Mouse (Mus musculus): ENCODE data around the gene Ntn5. TPM values are rescaled to one million over a fixed set of nuclear protein-coding genes. Genes with fewer than 3 reads are reported as not detected.
A peak's percentile ranks its signal among the peaks of the same experiment; 100 is the strongest.

The Ntn5 gene
- polyA plus RNA-seq, 1 experiment from 2014 or later, result 0.88 TPM

DNA sequence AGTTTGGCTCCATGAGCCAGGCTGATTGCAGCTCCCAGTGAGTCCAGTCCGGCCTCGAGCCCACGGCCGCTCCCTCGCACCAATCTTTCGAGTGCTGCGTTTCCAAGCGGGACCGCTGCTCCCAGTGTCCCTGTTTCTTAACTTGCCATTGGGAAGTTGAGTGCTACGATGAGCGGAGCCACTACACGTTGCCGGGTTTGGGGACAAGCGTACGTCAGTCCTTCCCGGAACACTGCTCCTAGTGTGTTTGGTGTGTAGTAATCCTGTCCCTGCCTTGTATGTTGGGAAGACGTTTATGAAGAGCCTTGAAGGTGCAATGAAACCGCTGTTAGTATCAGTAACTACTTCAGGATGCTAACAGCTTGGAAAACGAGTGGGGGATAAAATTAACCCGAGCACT is 34.5 kb downstream of the Ntn5 start:
- peaks cover 45% of the 10 kb centered on the region for H3K4me1 ChIP-seq
- WGBS, result under 1% methylated on average over 20 of the region's 20 CpGs
- peak overlapping the region; percentile 88 for H3K27ac ChIP-seq
- ATAC-seq (replicated peaks), result no peak
- H3K4me3 ChIP-seq, result peak overlapping the region; percentile 65
- peaks cover 21% of the 10 kb centered on the region for H3K36me3 ChIP-seq (replicated peaks)
- no peaks in the 10 kb centered on the region for H3K9me3 ChIP-seq
- H3K27me3 ChIP-seq (replicated peaks), result no peaks in the 10 kb centered on the region
- H3K4me2 ChIP-seq, result peak overlapping the region; percentile 83
- H3K9ac ChIP-seq, result peak overlapping the region; percentile 73

DNA sequence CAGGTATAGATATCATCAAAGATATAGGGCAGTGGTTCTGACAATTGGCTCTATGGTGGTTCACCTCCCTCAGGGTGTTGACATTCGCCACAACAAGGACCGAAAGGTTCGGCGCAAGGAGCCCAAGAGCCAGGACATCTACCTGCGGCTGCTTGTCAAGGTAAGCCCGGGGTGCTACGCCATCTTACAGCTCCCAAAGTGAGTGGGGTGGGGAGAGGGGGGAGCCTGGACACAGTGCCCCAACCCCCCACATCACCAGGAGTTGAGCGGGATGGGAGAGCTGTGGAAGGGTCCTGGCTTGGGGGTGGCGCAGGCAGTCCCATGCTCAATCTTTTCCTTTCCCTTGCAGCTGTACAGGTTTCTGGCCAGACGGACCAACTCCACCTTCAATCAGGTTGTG is 35.4 kb downstream of the Ntn5 start:
- H3K4me2 ChIP-seq, result peak overlapping the region; percentile 83
- no peaks in the 10 kb centered on the region for H3K9me3 ChIP-seq
- WGBS, result 86% methylated on average over 10 of the region's 10 CpGs
- peak overlapping the region; percentile 65 for H3K4me3 ChIP-seq
- H3K9ac ChIP-seq, result peak overlapping the region; percentile 73
- no peaks in the 10 kb centered on the region for H3K27me3 ChIP-seq (replicated peaks)
- peaks cover 43% of the 10 kb centered on the region for H3K4me1 ChIP-seq
- H3K36me3 ChIP-seq (replicated peaks), result peaks cover 27% of the 10 kb centered on the region
- no peak for ATAC-seq (replicated peaks)
- H3K27ac ChIP-seq, result no peak overlapping the region

DNA sequence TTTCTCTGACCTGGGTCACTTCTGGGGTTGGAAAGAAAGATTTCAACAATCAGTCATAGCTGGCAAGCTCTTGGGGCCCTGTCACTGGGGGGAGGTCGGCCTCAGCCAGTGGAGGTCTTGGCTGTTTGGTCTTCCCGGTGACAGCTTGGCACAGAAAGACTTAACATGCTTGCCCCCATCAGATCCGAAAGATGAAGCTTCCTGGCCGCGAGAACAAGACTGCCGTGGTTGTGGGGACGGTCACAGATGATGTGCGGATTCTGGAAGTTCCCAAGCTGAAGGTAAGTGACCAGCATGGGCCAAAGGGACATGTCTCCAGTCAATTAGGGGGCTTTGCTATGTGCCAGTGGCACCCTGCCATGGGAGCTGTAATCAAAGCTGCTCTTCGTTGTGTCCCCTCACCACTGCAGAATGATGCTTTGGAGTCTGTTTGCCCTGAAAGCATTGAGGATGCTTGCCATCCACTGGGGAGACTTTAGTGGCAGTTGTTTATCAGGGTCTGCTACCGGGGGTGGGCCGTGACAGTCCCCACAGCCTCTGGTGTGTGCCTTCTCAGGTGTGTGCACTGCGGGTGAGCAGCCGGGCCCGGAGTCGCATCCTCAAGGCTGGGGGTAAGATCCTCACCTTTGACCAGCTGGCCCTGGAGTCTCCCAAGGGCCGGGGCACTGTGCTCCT is 36.1 kb downstream of the Ntn5 start:
- Histone ChIP-seq H3K36me3 (replicated peaks) (peaks cover 27% of the 10 kb centered on the region), H3K9me3 (no peaks in the 10 kb centered on the region), H3K27me3 (replicated peaks) (no peaks in the 10 kb centered on the region), H3K4me3 (no peak overlapping the region), H3K9ac (no peak overlapping the region; the same call in 1 of the 2 replicates), H3K4me2 (peak overlapping the region; percentile 83; the same call in 1 of the 2 replicates), H3K4me1 (peaks cover 37% of the 10 kb centered on the region), H3K27ac (no peak overlapping the region)
- 89% methylated on average over 16 of the region's 16 CpGs for WGBS
- no peak for ATAC-seq (replicated peaks)

DNA sequence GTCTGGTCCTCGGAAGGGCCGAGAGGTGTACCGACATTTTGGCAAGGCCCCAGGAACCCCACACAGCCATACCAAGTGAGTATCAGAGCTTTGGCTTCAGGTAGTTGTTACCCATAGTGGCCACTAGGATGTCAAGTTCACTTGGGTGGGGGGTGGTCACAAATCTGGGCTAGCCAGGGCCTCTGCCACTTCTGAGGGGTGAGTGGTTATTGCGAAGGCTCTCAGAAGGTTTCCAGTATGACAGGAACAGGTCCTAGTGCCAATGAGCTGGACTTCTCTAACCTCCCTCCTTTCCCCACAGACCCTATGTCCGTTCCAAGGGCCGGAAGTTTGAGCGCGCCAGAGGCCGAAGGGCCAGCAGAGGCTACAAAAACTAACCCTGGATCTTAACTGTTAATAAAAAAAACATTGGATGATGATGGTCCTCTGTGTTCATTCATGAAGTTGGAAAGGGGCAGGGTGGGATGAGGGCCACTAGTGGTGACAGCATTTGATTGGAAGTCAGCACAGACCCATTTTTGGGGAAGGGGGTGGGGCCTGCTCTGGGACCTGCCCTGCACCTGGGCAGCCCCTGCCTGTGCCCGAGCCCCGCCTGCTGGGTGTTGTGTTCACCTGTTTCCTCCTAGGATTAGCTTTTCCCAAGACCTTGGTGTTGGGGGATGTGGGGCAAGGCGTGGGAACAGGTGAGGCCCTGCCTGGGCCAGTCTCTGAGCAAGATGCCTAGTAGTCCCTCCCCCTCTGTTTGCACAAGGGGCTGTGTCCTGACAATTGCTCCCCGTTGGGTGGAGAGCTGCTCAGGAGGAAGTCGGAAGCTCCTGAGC is 36.8 kb downstream of the Ntn5 start, which contains the start of gene Fam83e:
Gene Fam83e (plus strand): TSS at position 800 of the 821 bp plus-strand sequence.
- H3K9ac ChIP-seq, result no peak within 1 kb of the TSS
- no peak within 1 kb of the TSS for H3K27ac ChIP-seq
- peaks cover 33% of the 10 kb centered on the region for H3K4me1 ChIP-seq
- no peak within 1 kb of the TSS for H3K4me2 ChIP-seq
- H3K27me3 ChIP-seq (replicated peaks), result no peaks in the 10 kb centered on the region
- H3K4me3 ChIP-seq, result no peak within 1 kb of the TSS
- 87% methylated on average over 14 of the region's 14 CpGs for WGBS
- no peaks in the 10 kb centered on the region for H3K9me3 ChIP-seq
- H3K36me3 ChIP-seq (replicated peaks), result peaks cover 27% of the 10 kb centered on the region
- ATAC-seq (replicated peaks), result no peak

DNA sequence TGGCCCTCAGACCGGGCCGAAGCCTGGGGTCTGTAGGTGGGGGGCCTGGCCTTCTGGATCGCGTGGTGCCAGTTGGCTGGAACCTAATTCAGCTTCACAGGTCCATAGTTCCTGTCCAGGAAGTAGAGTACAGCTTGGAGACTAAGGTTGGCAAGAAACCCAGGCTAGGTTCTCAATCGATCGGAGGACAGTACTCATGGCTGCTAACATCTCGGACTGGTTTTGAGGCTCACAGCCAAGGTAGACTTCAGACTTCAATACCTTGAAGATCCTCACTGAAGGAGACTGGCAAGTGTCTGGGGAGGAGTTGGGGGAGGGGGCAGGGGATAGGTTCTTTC is 37.4 kb downstream of the Ntn5 start:
- 82% methylated on average over 7 of the region's 7 CpGs for WGBS
- Histone ChIP-seq H3K36me3 (replicated peaks) (peaks cover 27% of the 10 kb centered on the region), H3K4me1 (peaks cover 27% of the 10 kb centered on the region), H3K4me3 (no peak overlapping the region), H3K9ac (no peak overlapping the region), H3K27ac (no peak overlapping the region), H3K4me2 (no peak overlapping the region), H3K27me3 (replicated peaks) (no peaks in the 10 kb centered on the region), H3K9me3 (no peaks in the 10 kb centered on the region)
- no peak for ATAC-seq (replicated peaks)

DNA sequence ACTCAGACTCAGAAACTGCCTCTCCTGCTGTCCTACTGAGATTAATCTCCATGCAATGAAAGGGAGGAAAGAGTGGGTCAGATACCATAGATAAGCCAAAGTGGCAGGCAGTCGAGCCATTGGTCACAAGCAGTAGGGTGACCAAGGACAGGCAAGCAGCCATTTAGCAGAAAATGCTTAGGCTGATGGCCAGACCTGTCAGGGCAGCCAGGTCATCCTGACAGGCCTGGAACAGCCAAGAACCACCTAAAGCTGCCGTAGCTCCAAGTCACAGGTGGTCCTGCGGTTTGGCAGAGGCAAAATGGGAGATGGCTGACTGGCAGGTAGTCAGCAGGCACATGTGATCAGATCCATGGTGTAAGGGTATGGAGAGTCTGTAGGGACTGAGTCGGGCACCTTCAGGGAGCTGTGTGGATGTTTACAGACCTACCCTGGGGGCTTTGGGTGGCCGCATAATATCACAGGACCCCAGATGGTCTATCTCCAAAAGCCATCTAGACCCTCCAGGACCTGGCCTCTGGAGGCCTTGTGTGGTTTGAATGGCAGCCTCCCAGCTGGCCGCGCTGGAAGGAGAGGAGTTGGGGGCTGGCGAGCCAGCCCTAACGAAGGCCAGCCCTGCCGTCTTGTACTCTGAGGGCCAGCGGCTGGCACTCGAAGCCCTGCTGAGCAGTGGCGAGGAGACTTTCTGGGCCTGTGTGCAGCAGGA is 38.0 kb downstream of the Ntn5 start:
- Histone ChIP-seq H3K36me3 (replicated peaks) (peaks cover 27% of the 10 kb centered on the region), H3K9ac (no peak overlapping the region), H3K27me3 (replicated peaks) (no peaks in the 10 kb centered on the region), H3K27ac (no peak overlapping the region), H3K4me1 (peaks cover 21% of the 10 kb centered on the region), H3K4me2 (no peak overlapping the region), H3K9me3 (no peaks in the 10 kb centered on the region), H3K4me3 (no peak overlapping the region)
- ATAC-seq (replicated peaks), result no peak
- WGBS, result 64% methylated on average over 13 of the region's 13 CpGs

DNA sequence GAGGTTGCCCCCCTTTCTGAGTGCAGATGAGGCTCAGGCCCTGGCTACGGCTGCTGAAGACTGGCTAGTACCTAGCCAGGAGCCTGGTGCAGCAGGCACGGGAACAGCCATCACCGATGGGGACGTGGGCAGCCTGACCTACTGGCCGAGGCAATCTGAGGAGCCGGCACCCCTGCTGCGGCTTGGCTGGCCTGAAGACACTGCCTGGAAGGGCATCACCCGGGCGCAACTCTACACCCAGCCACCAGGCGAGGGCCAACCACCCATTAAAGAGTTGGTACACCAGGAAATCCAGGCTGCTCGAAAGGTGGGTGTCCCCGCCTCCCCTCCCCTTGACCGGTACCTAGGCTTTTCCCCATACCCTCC is 38.5 kb downstream of the Ntn5 start:
- Histone ChIP-seq H3K9ac (no peak overlapping the region), H3K36me3 (replicated peaks) (peaks cover 27% of the 10 kb centered on the region), H3K4me1 (peaks cover 16% of the 10 kb centered on the region), H3K27ac (no peak overlapping the region), H3K27me3 (replicated peaks) (no peaks in the 10 kb centered on the region), H3K9me3 (no peaks in the 10 kb centered on the region), H3K4me2 (no peak overlapping the region), H3K4me3 (no peak overlapping the region)
- ATAC-seq (replicated peaks), result no peak
- WGBS, result 86% methylated on average over 13 of the region's 13 CpGs

DNA sequence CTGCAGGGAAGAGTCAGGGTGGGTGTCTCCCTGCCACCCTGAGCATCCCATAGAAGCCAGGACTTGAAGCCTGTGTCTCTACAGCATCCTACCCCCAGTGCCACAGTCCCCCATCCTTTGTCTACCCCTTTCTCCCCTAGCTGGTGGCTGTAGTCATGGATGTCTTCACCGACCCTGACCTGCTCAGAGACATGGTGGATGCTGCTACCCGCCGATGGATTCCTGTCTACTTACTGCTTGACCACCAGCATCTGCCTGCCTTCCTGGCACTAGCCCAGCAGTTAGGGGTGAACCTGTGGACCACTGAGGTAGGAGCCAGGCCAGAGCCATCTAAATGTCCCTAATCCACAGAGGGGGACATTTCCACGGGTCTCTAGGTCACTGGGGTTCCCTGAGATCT is 39.5 kb downstream of the Ntn5 start:
- peaks cover 15% of the 10 kb centered on the region for H3K4me1 ChIP-seq
- H3K4me2 ChIP-seq, result no peak overlapping the region
- H3K27me3 ChIP-seq (replicated peaks), result no peaks in the 10 kb centered on the region
- H3K36me3 ChIP-seq (replicated peaks), result peaks cover 27% of the 10 kb centered on the region
- H3K9ac ChIP-seq, result no peak overlapping the region
- H3K9me3 ChIP-seq, result no peaks in the 10 kb centered on the region
- no peak for ATAC-seq (replicated peaks)
- no peak overlapping the region for H3K27ac ChIP-seq
- 91% methylated on average over 4 of the region's 4 CpGs for WGBS
- no peak overlapping the region for H3K4me3 ChIP-seq

DNA sequence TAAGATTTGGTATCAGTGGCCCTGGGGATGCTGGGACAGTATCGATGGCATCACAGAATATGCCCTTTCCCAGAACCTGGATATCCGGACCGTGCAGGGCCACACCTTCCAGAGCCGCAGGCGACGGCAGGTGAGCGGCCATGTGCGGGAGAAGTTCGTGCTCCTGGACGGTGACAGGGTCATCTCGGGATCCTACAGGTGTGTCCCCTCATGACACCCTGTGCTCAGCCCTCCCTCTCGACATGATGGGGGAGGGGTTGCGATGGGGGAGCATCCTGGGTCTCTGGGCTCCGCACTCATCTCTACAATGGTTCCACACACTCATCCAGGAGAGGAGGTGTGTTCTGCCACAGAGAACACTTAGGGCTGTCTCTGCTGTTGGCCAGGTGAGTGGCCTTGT is 40.0 kb downstream of the Ntn5 start:
- Histone ChIP-seq H3K9me3 (no peaks in the 10 kb centered on the region), H3K9ac (no peak overlapping the region), H3K4me1 (peaks cover 12% of the 10 kb centered on the region), H3K27ac (no peak overlapping the region), H3K4me3 (no peak overlapping the region), H3K4me2 (no peak overlapping the region), H3K27me3 (replicated peaks) (no peaks in the 10 kb centered on the region), H3K36me3 (replicated peaks) (peaks cover 27% of the 10 kb centered on the region)
- ATAC-seq (replicated peaks), result no peak
- 96% methylated on average over 14 of the region's 14 CpGs for WGBS

DNA sequence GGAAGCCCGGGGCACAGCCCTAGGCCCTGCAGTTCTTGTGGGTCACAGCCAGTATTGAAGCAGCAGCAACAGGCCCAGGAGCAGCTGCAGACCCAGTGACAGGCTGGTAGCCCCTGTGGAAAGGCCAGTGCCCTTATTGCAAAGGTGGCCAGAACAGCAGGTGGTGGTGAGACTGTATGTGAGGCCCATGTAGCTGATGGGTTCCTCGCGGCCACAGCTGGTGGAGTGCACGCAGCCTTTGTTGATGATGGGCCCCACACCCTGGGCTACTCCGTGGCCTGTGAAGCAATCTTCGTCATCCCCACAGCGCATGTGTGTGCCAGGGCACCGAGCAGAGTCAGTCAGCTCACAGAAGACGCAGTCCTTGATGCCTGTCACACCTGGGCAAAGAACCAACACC is 41.3 kb downstream of the Ntn5 start:
- ATAC-seq (replicated peaks), result no peak
- Histone ChIP-seq H3K9ac (no peak overlapping the region), H3K36me3 (replicated peaks) (peaks cover 20% of the 10 kb centered on the region), H3K4me3 (no peak overlapping the region), H3K4me1 (no peaks in the 10 kb centered on the region), H3K4me2 (no peak overlapping the region), H3K27ac (no peak overlapping the region), H3K9me3 (no peaks in the 10 kb centered on the region), H3K27me3 (replicated peaks) (no peaks in the 10 kb centered on the region)
- 91% methylated on average over 9 of the region's 9 CpGs for WGBS

DNA sequence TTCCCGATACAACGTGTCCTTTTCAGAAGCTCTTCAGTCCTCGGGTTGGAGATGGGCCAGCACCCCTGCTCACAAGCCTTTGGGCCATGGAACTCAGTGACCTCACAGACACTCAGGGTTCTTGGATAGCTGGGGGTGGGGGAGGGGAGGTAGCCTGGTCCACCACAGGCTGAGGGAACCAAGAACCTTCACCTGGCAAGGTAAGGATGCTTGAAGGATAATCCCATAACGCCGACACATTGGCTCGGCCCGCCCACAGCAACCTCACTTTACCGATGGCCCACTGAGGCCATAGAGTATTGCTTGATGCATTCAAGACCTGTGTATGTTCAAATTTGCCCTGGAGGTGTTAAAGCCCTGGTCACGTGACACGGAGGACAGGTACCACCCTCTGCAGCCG is 41.9 kb downstream of the Ntn5 start, which contains the start of gene Spaca4:
Gene Spaca4 (minus strand): TSS at position 101 of the 400 bp plus-strand sequence.
- no peaks in the 10 kb centered on the region for H3K9me3 ChIP-seq
- H3K9ac ChIP-seq, result no peak within 1 kb of the TSS
- no peaks in the 10 kb centered on the region for H3K4me1 ChIP-seq
- H3K27me3 ChIP-seq (replicated peaks), result no peaks in the 10 kb centered on the region
- H3K4me3 ChIP-seq, result no peak within 1 kb of the TSS
- 94% methylated on average over 11 of the region's 11 CpGs for WGBS
- peaks cover 16% of the 10 kb centered on the region for H3K36me3 ChIP-seq (replicated peaks)
- no peak within 1 kb of the TSS for H3K4me2 ChIP-seq
- no peak for ATAC-seq (replicated peaks)
- no peak within 1 kb of the TSS for H3K27ac ChIP-seq

DNA sequence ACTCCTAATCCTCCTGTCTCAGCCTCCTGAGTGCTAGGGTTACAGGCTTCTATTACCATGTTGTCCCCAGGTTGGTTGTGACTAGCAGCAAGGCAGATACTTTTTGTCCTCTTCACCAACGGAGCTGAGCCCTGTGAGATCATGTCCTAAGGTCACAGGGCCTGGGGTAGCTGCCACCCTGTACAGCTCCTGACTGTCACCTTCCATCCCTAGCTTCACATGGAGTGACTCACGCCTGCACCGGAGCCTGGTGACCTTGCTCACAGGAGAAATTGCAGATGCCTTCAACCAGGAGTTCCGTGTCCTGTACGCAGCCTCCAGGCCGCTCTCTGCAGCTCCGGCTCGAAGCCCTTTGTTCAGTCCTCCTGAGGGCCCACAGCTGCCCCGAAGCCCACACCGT is 42.6 kb downstream of the Ntn5 start:
- Histone ChIP-seq H3K36me3 (replicated peaks) (peaks cover 11% of the 10 kb centered on the region; the same call in 1 of the 2 replicates), H3K27ac (no peak overlapping the region), H3K4me3 (no peak overlapping the region), H3K4me1 (no peaks in the 10 kb centered on the region), H3K9ac (no peak overlapping the region), H3K27me3 (replicated peaks) (no peaks in the 10 kb centered on the region), H3K9me3 (no peaks in the 10 kb centered on the region), H3K4me2 (no peak overlapping the region)
- 90% methylated on average over 10 of the region's 10 CpGs for WGBS
- ATAC-seq (replicated peaks), result no peak

Measured in midbrain, embryonic 15.5 days (tissue).